Mouse (Mus musculus) A20 (cell line): Measurements from ENCODE around the gene Gmds.
A peak's percentile ranks its signal among the peaks of the same experiment; 100 is the strongest.

ENCODE experiments used
- DNase-seq: peaks from one replicate; pipeline ENCODE4 v3.0.0-alpha.2; 2011; ENCODE audit warnings: low read depth, low spot score

Gmds gene

GRCm38 (mm10) chr13:32267184-32267775, 71.3 kb downstream of the Gmds start:
- DNase-seq, result no peak

GRCm38 (mm10) chr13:32266721-32267120, 71.8 kb downstream of the Gmds start:
- DNase-seq, result no peak

- no peak for DNase-seq
These were observed 82.4 kb downstream of the Gmds start for GRCm38 (mm10) chr13:32256121-32256520.

GRCm38 (mm10) chr13:32252276-32252675, 86.3 kb downstream of the Gmds start:
- DNase-seq, result no peak

- DNase-seq, result no peak
These were observed 96.3 kb downstream of the Gmds start for GRCm38 (mm10) chr13:32242200-32242599.

GRCm38 (mm10) chr13:32236269-32236678, 102.3 kb downstream of the Gmds start:
- DNase-seq, result no peak

- DNase-seq, result no peak
These were observed 103.5 kb downstream of the Gmds start for GRCm38 (mm10) chr13:32235046-32235445.

GRCm38 (mm10) chr13:32234019-32234418, 104.5 kb downstream of the Gmds start:
- DNase-seq, result no peak

- DNase-seq, result no peak
These were observed 106.1 kb downstream of the Gmds start for GRCm38 (mm10) chr13:32232391-32232790.

GRCm38 (mm10) chr13:32231956-32232355, 106.6 kb downstream of the Gmds start:
- DNase-seq, result no peak

GRCm38 (mm10) chr13:32227874-32228562, 110.5 kb downstream of the Gmds start:
- DNase-seq, result no peak

GRCm38 (mm10) chr13:32217647-32218046, 120.9 kb downstream of the Gmds start:
- no peak for DNase-seq

- peak; percentile 51 for DNase-seq
These were observed 124.7 kb downstream of the Gmds start for GRCm38 (mm10) chr13:32213702-32214452.

- no peak for DNase-seq
These were observed 126.4 kb downstream of the Gmds start for GRCm38 (mm10) chr13:32212125-32212524.

- no peak for DNase-seq
These were observed 131.2 kb downstream of the Gmds start for GRCm38 (mm10) chr13:32207172-32207908.

GRCm38 (mm10) chr13:32179906-32180305, 158.6 kb downstream of the Gmds start:
- DNase-seq, result no peak

GRCm38 (mm10) chr13:32178682-32179081, 159.9 kb downstream of the Gmds start:
- no peak for DNase-seq

GRCm38 (mm10) chr13:32177852-32178453, 160.6 kb downstream of the Gmds start:
- no peak for DNase-seq

GRCm38 (mm10) chr13:32175028-32175427, 163.5 kb downstream of the Gmds start:
- no peak for DNase-seq

GRCm38 (mm10) chr13:32169173-32169572, 169.4 kb downstream of the Gmds start:
- DNase-seq, result no peak

- DNase-seq, result no peak
These were observed 170.7 kb downstream of the Gmds start for GRCm38 (mm10) chr13:32167806-32168205.

GRCm38 (mm10) chr13:32165581-32165980, 173.0 kb downstream of the Gmds start:
- no peak for DNase-seq
